Mouse (Mus musculus) brain, embryonic 14.5 days (tissue): ENCODE measurements around the gene Krt86.

Experiments used
- CTCF ChIP-seq: fragments of 200-500 bp; IDR thresholded peaks from 2 replicates; pipeline ENCODE4 v1.5.1; 2012; ENCODE audit warnings: inconsistent platforms, mild to moderate bottlenecking, moderate library complexity, borderline replicate concordance; ENCODE audit not compliant: insufficient read depth, insufficient read length; ENCODE audit errors: extremely low read depth
- POLR2A ChIP-seq: fragments of 200-500 bp; IDR thresholded peaks from 2 replicates; pipeline ENCODE4 v1.6.1; 2012; ENCODE audit warnings: mild to moderate bottlenecking, inconsistent platforms, borderline replicate concordance; ENCODE audit not compliant: poor library complexity, insufficient read depth, insufficient read length, severe bottlenecking; ENCODE audit errors: extremely low read depth

GRCm38 (mm10) chr15:101440837-101441236, 32.4 kb upstream of the Krt86 start:
- TF ChIP-seq CTCF = no peak
- TF ChIP-seq POLR2A = no peak
